Mouse (Mus musculus) heart, postnatal 0 days (tissue): Measurements from ENCODE around the gene Olfr1337.

ENCODE experiments used
- CTCF ChIP-seq: IDR thresholded peaks from 2 replicates; pipeline ENCODE4 v1.5.1; 2016; ENCODE audit warnings: antibody characterized with exemption, control low read depth, low read depth
- EP300 ChIP-seq: IDR thresholded peaks from 2 replicates; pipeline ENCODE4 v1.6.1; 2016; ENCODE audit warnings: antibody characterized with exemption, low read depth

DNA sequence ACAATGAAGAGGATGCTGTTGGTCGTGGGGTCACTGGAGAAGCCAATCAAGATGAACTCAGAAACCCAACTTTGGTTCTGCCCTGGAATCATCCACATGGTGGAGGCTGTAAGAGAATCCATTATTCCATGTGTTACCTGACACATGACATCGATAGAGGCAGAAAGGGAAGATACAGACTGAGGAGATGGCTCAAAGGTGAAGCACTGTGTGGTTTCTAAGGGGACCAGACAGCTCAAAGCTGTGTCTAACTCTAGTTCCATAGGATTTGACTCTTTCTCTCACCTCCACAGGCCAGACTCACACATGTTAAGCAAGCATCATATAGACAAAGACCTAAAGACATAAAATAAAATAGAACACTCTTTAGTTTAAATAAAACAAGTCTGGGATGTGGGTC, at the start of gene Olfr1337:
- TF ChIP-seq EP300 (no peak), CTCF (no peak)
